Mouse (Mus musculus): ENCODE data around the gene Cracr2b. TPM values are rescaled to one million over a fixed set of nuclear protein-coding genes. Genes with fewer than 3 reads are reported as not detected.

Cracr2b gene
- polyA plus RNA-seq (2012; rRNA removed) = 147 and 153 TPM in 2 replicates

GRCm38 (mm10) chr7:141460391-141461113, at the start of gene Cracr2b:
Gene Cracr2b (plus strand): TSS chr7:141461094.

GRCm38 (mm10) chr7:141413809-141414584, 46.9 kb upstream of the Cracr2b start, which contains the start of gene Gatd1:
Gene Gatd1 (minus strand): TSS chr7:141414136.

GRCm38 (mm10) chr7:141429310-141429709, 31.6 kb upstream of the Cracr2b start, which contains the start of gene Cend1:
Gene Cend1 (minus strand): TSS chr7:141429491.

GRCm38 (mm10) chr7:141437178-141438120, 23.4 kb upstream of the Cracr2b start, which contains the start of gene Slc25a22:
Gene Slc25a22 (minus strand): TSS chr7:141437892.

GRCm38 (mm10) chr7:141443828-141444237, 17.1 kb upstream of the Cracr2b start, which contains the start of gene Pidd1:
Gene Pidd1 (minus strand): TSS chr7:141444025.

GRCm38 (mm10) chr7:141447110-141447991, 13.5 kb upstream of the Cracr2b start, which contains the start of gene Rplp2:
Gene Rplp2 (plus strand): TSS chr7:141447370.

GRCm38 (mm10) chr7:141454967-141455551, 5.8 kb upstream of the Cracr2b start, which contains the start of gene Pnpla2:
Gene Pnpla2 (plus strand): TSS chr7:141455198.

GRCm38 (mm10) chr7:141467230-141468030, 6.5 kb downstream of the Cracr2b start, which contains the start of gene Cd151:
Gene Cd151 (plus strand): TSS chr7:141467392.

GRCm38 (mm10) chr7:141475011-141475804, 14.3 kb downstream of the Cracr2b start, which contains the start of the genes Polr2l and Tspan4:
Gene Polr2l (minus strand): TSS chr7:141475132.
Gene Tspan4 (plus strand): TSS chr7:141475240.

Other genes starting within 250 kb of the Cracr2b start
- gene Lmntd2, start 247.0 kb upstream of the Cracr2b start, polyA plus RNA-seq (2012; rRNA removed) = 11.8 and 12.9 TPM in 2 replicates
- gene Rassf7, start 245.2 kb upstream of the Cracr2b start, polyA plus RNA-seq (2012; rRNA removed) = 224 and 235 TPM in 2 replicates
- 20.1 and 28.0 TPM in 2 replicates for gene Phrf1, start 232.3 kb upstream of the Cracr2b start, polyA plus RNA-seq (2012; rRNA removed)
- 200 and 285 TPM in 2 replicates for gene Irf7, start 194.6 kb upstream of the Cracr2b start, polyA plus RNA-seq (2012; rRNA removed)
- gene Cdhr5, start 184.3 kb upstream of the Cracr2b start, polyA plus RNA-seq (2012; rRNA removed) = 405 and 478 TPM in 2 replicates
- 105 and 193 TPM in 2 replicates for gene Sct, start 182.0 kb upstream of the Cracr2b start, polyA plus RNA-seq (2012; rRNA removed)
- gene Drd4, start 169.1 kb upstream of the Cracr2b start, polyA plus RNA-seq (2012; rRNA removed) = 0.13 and 0.29 TPM in 2 replicates
- gene Deaf1, start 133.4 kb upstream of the Cracr2b start, polyA plus RNA-seq (2012; rRNA removed) = 21.1 and 26.0 TPM in 2 replicates
- 22.3 and 31.1 TPM in 2 replicates for gene Tmem80, start 133.4 kb upstream of the Cracr2b start, polyA plus RNA-seq (2012; rRNA removed)
- gene Eps8l2, start 122.2 kb upstream of the Cracr2b start, polyA plus RNA-seq (2012; rRNA removed) = 257 and 334 TPM in 2 replicates
- gene Taldo1, start 68.9 kb upstream of the Cracr2b start, polyA plus RNA-seq (2012; rRNA removed) = 262 and 282 TPM in 2 replicates
- gene Gatd1, start 47.0 kb upstream of the Cracr2b start, polyA plus RNA-seq (2012; rRNA removed) = 61.5 and 75.6 TPM in 2 replicates
- gene Cend1, start 31.6 kb upstream of the Cracr2b start, polyA plus RNA-seq (2012; rRNA removed) = 2.0 and 2.2 TPM in 2 replicates
- 65.1 and 72.7 TPM in 2 replicates for gene Slc25a22, start 23.2 kb upstream of the Cracr2b start, polyA plus RNA-seq (2012; rRNA removed)
- gene Pidd1, start 17.1 kb upstream of the Cracr2b start, polyA plus RNA-seq (2012; rRNA removed) = 11.9 and 14.2 TPM in 2 replicates
- 439 and 527 TPM in 2 replicates for gene Rplp2, start 13.7 kb upstream of the Cracr2b start, polyA plus RNA-seq (2012; rRNA removed)
- gene Pnpla2, start 5.9 kb upstream of the Cracr2b start, polyA plus RNA-seq (2012; rRNA removed) = 212 and 220 TPM in 2 replicates
- gene Cd151, start 6.3 kb downstream of the Cracr2b start, polyA plus RNA-seq (2012; rRNA removed) = 370 and 431 TPM in 2 replicates
- gene Polr2l, start 14.0 kb downstream of the Cracr2b start, polyA plus RNA-seq (2012; rRNA removed) = 27.1 and 30.2 TPM in 2 replicates
- gene Tspan4, start 14.1 kb downstream of the Cracr2b start, polyA plus RNA-seq (2012; rRNA removed) = 30.1 and 34.6 TPM in 2 replicates
- gene Chid1, start 78.8 kb downstream of the Cracr2b start, polyA plus RNA-seq (2012; rRNA removed) = 37.4 and 44.9 TPM in 2 replicates
- gene Ap2a2, start 101.1 kb downstream of the Cracr2b start, polyA plus RNA-seq (2012; rRNA removed) = 38.8 and 43.3 TPM in 2 replicates
- 0.14 and 0.29 TPM in 2 replicates for gene Muc6, start 194.2 kb downstream of the Cracr2b start, polyA plus RNA-seq (2012; rRNA removed)
- gene Muc2, start 229.2 kb downstream of the Cracr2b start, polyA plus RNA-seq (2012; rRNA removed) = 9,788 and 12,769 TPM in 2 replicates